Mouse (Mus musculus): ENCODE data around the gene Grhpr. TPM values are rescaled to one million over a fixed set of nuclear protein-coding genes. Genes with fewer than 3 reads are reported as not detected.

Grhpr gene
- total and polyA plus RNA-seq, 3 experiments = 27.3 to 76.4 TPM; not detected in 1

GRCm38 (mm10) chr4:44940286-44940685 lies 40.9 kb upstream of the Grhpr start:
- no peak overlapping the region for H3K4me3 ChIP-seq (ENCODE audit: control insufficient read depth in 1 of 2, insufficient read depth in 1 of 2, low read depth in 2 of 2, low read length in 2 of 2)
- H3K79me2 ChIP-seq (ENCODE audit: control insufficient read depth, insufficient read depth, low read length, poor library complexity) = no peaks in the 10 kb centered on the region
- H3K9ac ChIP-seq (ENCODE audit: control insufficient read depth, low read depth, low read length, poor library complexity, severe bottlenecking) = no peak overlapping the region
- TF ChIP-seq SIN3A (IDR thresholded peaks at IDR 0.05; ENCODE audit: low read length) = no peak
- TF ChIP-seq NRF1 (IDR thresholded peaks at IDR 0.05; ENCODE audit: insufficient read depth, low read depth, low read length, poor library complexity, severe bottlenecking) = no peak
- peaks cover 0 to 6% of the 10 kb centered on the region in 2 experiments; a peak in 2 of 4 replicates for H3K36me3 ChIP-seq (ENCODE audit: control insufficient read depth in 1 of 2, insufficient read depth in 2 of 2, low read length in 2 of 2)
- H3K27me3 ChIP-seq (ENCODE audit: control insufficient read depth in 1 of 2, insufficient read depth in 2 of 2, low read length in 2 of 2) = no peaks in the 10 kb centered on the region
- H3K4me1 ChIP-seq (ENCODE audit: control insufficient read depth in 1 of 2, insufficient read depth in 2 of 2, low read length in 2 of 2) = peaks cover 6 to 9% of the 10 kb centered on the region in 2 experiments
- H3K9me3 ChIP-seq (replicated peaks; ENCODE audit: insufficient read depth, low read length) = no peaks in the 10 kb centered on the region
- DNase-seq (ENCODE audit: low read depth, low spot score) = no peak
- H3K27ac ChIP-seq (ENCODE audit: control insufficient read depth, low read depth, low read length) = no peak overlapping the region

DNA sequence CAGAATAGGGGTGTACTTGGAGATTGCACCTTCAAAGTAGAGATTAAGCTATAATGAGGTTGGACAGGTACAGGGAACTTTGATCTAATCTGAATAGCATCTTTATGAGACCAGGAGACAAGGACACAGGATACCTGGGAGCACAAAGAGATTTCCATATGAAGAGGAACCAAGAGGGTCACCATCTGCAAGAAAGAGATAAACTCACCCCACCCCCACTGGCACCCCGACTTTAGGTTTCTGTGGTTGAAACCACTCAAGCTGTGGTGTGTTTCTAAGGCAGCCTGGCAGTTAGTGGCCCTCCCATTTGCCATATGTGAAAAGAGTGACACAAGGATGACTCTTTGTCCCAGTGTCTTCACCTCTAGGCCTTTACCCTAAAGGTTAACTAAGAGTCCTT lies 39.0 kb upstream of the Grhpr start:
- Histone ChIP-seq H3K79me2 (ENCODE audit: control insufficient read depth, insufficient read depth, low read length, poor library complexity) (no peaks in the 10 kb centered on the region), H3K4me1 (ENCODE audit: control insufficient read depth in 1 of 2, insufficient read depth in 2 of 2, low read length in 2 of 2) (peaks cover 6 to 9% of the 10 kb centered on the region in 2 experiments)
- peak; percentile 67 for TF ChIP-seq RCOR1 (IDR thresholded peaks at IDR 0.05; ENCODE audit: low read depth, low read length)
- no peak for TF ChIP-seq ELF1 (IDR thresholded peaks at IDR 0.05; ENCODE audit: low read depth, low read length)
- no peak for TF ChIP-seq JUND (IDR thresholded peaks at IDR 0.05; ENCODE audit: low read depth, low read length)
- no peak for TF ChIP-seq MAX (IDR thresholded peaks at IDR 0.05; ENCODE audit: low read length)
- TF ChIP-seq E2F4 (IDR thresholded peaks at IDR 0.05; ENCODE audit: borderline replicate concordance, low read depth, low read length) = no peak
- no peak for TF ChIP-seq USF2 (IDR thresholded peaks at IDR 0.05; ENCODE audit: borderline replicate concordance in 1 of 2, insufficient read depth in 1 of 2, low read depth in 1 of 2, low read length in 2 of 2)
- no peak for TF ChIP-seq NRF1 (IDR thresholded peaks at IDR 0.05; ENCODE audit: insufficient read depth, low read depth, low read length, poor library complexity, severe bottlenecking)
- TF ChIP-seq EP300 (IDR thresholded peaks at IDR 0.05; ENCODE audit: low read depth in 1 of 2, low read length in 2 of 2) = peak; percentile 80 to 90
- no peak for TF ChIP-seq GABPA (IDR thresholded peaks at IDR 0.05; ENCODE audit: low read depth, low read length)
- TF ChIP-seq MXI1 (IDR thresholded peaks at IDR 0.05; ENCODE audit: low read depth, low read length) = peak; percentile 43; the same call in 1 of the 2 replicates
- TF ChIP-seq POLR2AphosphoS2 (IDR thresholded peaks at IDR 0.05; ENCODE audit: low read length) = no peak
- 0 out of 2 replicates have a peak, but pooled peaks have one; percentile 56 for TF ChIP-seq ETS1 (IDR thresholded peaks at IDR 0.05; ENCODE audit: low read depth, low read length)
- TF ChIP-seq ZKSCAN1 (IDR thresholded peaks at IDR 0.05; ENCODE audit: low read depth, low read length) = no peak
- no peak for TF ChIP-seq ZNF384 (IDR thresholded peaks at IDR 0.05; ENCODE audit: low read depth, low read length)
- TF ChIP-seq GATA1 (IDR thresholded peaks at IDR 0.05; ENCODE audit: low read depth, low read length) = peak; percentile 80
- TF ChIP-seq KAT2A (conservative IDR thresholded peaks at IDR 0.05; ENCODE audit: low read depth, low read length) = no peak
- TF ChIP-seq CHD1 (IDR thresholded peaks at IDR 0.05; ENCODE audit: low read depth, low read length) = no peak
- TF ChIP-seq CTCF (IDR thresholded peaks at IDR 0.05 in 2 of 3, conservative IDR thresholded peaks at IDR 0.05 in 1 of 3; ENCODE audit: control insufficient read depth in 1 of 3, insufficient read depth in 1 of 3, low read depth in 2 of 3, low read length in 3 of 3, poor library complexity in 1 of 3, severe bottlenecking in 1 of 3) = no peak
- TF ChIP-seq MYB (IDR thresholded peaks at IDR 0.05; ENCODE audit: low read depth, low read length) = no peak
- TF ChIP-seq SIN3A (IDR thresholded peaks at IDR 0.05; ENCODE audit: low read length) = peak; percentile 74
- no peak for TF ChIP-seq POLR2AphosphoS5 (IDR thresholded peaks at IDR 0.05; ENCODE audit: borderline replicate concordance, low read depth, low read length)
- TF ChIP-seq TCF12 (IDR thresholded peaks at IDR 0.05; ENCODE audit: low read depth, low read length) = peak; percentile 91
- peak; percentile 89 for TF ChIP-seq TAL1 (IDR thresholded peaks at IDR 0.05; ENCODE audit: low read length)
- TF ChIP-seq CHD2 (IDR thresholded peaks at IDR 0.05; ENCODE audit: low read length) = no peak
- no peak for TF ChIP-seq USF1 (IDR thresholded peaks at IDR 0.05; ENCODE audit: low read depth, low read length)
- TF ChIP-seq ZMIZ1 (IDR thresholded peaks at IDR 0.05; ENCODE audit: low read depth, low read length) = no peak
- TF ChIP-seq POLR2A (IDR thresholded peaks at IDR 0.05; ENCODE audit: control insufficient read depth in 1 of 2, insufficient read depth in 1 of 2, low read depth in 1 of 2, low read length in 2 of 2, poor library complexity in 1 of 2) = no peak

More for the DNA sequence above, 39.0 kb upstream of the Grhpr start:
- Histone ChIP-seq H3K4me3 (ENCODE audit: control insufficient read depth in 1 of 2, insufficient read depth in 1 of 2, low read depth in 2 of 2, low read length in 2 of 2) (0 out of 4 replicates have a peak overlapping the region, but pooled peaks of 1 of the 2 experiments have one; percentile 7), H3K9ac (ENCODE audit: control insufficient read depth, low read depth, low read length, poor library complexity, severe bottlenecking) (no peak overlapping the region), H3K27ac (ENCODE audit: control insufficient read depth, low read depth, low read length) (no peak overlapping the region), H3K27me3 (ENCODE audit: control insufficient read depth in 1 of 2, insufficient read depth in 2 of 2, low read length in 2 of 2) (no peaks in the 10 kb centered on the region), H3K9me3 (replicated peaks; ENCODE audit: insufficient read depth, low read length) (no peaks in the 10 kb centered on the region), H3K36me3 (ENCODE audit: control insufficient read depth in 1 of 2, insufficient read depth in 2 of 2, low read length in 2 of 2) (peaks cover 0 to 6% of the 10 kb centered on the region in 2 experiments; a peak in 2 of 4 replicates)
- peak; percentile 78 for DNase-seq (ENCODE audit: low read depth, low spot score)

Data from MEL (cell line).